Mouse (Mus musculus) ES-E14 (cell line): ENCODE measurements around the gene Arhgef25. TPM values are rescaled to one million over a fixed set of nuclear protein-coding genes. Genes with fewer than 3 reads are reported as not detected.

ENCODE experiments used
- DNase-seq: peaks from one replicate; pipeline ENCODE4 v3.0.0-alpha.2; 2013; ENCODE audit warnings: low read depth, low spot score
- H3K27ac ChIP-seq: 2 replicates; pipeline ENCODE4 v1.5.1; 2012; ENCODE audit warnings: low read depth, mild to moderate bottlenecking, low read length, moderate library complexity, mixed read lengths; ENCODE audit not compliant: poor library complexity, insufficient read depth, severe bottlenecking
- H3K36me3 ChIP-seq: 2 replicates; pipeline ENCODE4 v1.6.1; 2012; ENCODE audit warnings: mild to moderate bottlenecking, low read length, moderate library complexity, mixed read lengths; ENCODE audit not compliant: control insufficient read depth, poor library complexity, insufficient read depth, severe bottlenecking
- H3K4me1 ChIP-seq, 2 experiments: fragments of 150-350 bp in 1 of 2; sonication (generic) in 1 of 2; 2 replicates each; pipeline ENCODE4 v1.6.1; 2012; ENCODE audit warnings: low read length in 2 of 2, mild to moderate bottlenecking in 1 of 2, mixed read lengths in 1 of 2; ENCODE audit not compliant: control insufficient read depth in 2 of 2, insufficient read depth in 2 of 2, poor library complexity in 1 of 2
- H3K4me3 ChIP-seq, 2 experiments: fragments of 150-350 bp in 1 of 2; sonication (generic) in 1 of 2; 2 replicates each; pipeline ENCODE4 v1.5.1; 2012; ENCODE audit warnings: low read length in 2 of 2, low read depth in 1 of 2, mild to moderate bottlenecking in 1 of 2, mixed read lengths in 1 of 2; ENCODE audit not compliant: insufficient read depth in 1 of 2, poor library complexity in 1 of 2, severe bottlenecking in 1 of 2
- H3K9ac ChIP-seq: 2 replicates; pipeline ENCODE4 v1.6.1; 2012; ENCODE audit warnings: low read depth, mild to moderate bottlenecking, low read length, mixed read lengths; ENCODE audit not compliant: poor library complexity, insufficient read depth, severe bottlenecking
- H3K9me3 ChIP-seq: fragments of 150-350 bp; sonication (generic); 2 replicates; pipeline ENCODE4 v1.6.1; 2012; ENCODE audit warnings: low read depth, mild to moderate bottlenecking, low read length; ENCODE audit not compliant: control insufficient read depth, insufficient read depth
- CHD2 ChIP-seq: IDR thresholded peaks from 2 replicates; pipeline ENCODE4 v1.6.1; 2014; ENCODE audit warnings: mild to moderate bottlenecking, low read depth, low read length, inconsistent platforms
- HCFC1 ChIP-seq: IDR thresholded peaks from 2 replicates; pipeline ENCODE4 v1.6.1; 2012; ENCODE audit warnings: low read length, inconsistent platforms, borderline replicate concordance; ENCODE audit not compliant: insufficient read depth
- MAFK ChIP-seq: IDR thresholded peaks from 2 replicates; pipeline ENCODE4 v1.6.1; 2014; ENCODE audit warnings: mild to moderate bottlenecking, low read depth, low read length, inconsistent platforms; ENCODE audit not compliant: insufficient read depth
- ZC3H11A ChIP-seq: IDR thresholded peaks from 2 replicates; pipeline ENCODE4 v1.6.1; 2012; ENCODE audit warnings: low read depth, mild to moderate bottlenecking, inconsistent platforms, low read length, borderline replicate concordance
- ZNF384 ChIP-seq: IDR thresholded peaks from 2 replicates; pipeline ENCODE4 v1.6.1; 2012; ENCODE audit warnings: low read depth, low read length, inconsistent platforms
- in situ Hi-C, 2 experiments: fragments of 600-800 bp; cut with MboI; formaldehyde crosslinking; loops; one replicate each; pipeline ENCODE4 v1.15.1; 2025; ENCODE audit warnings: low sequenced_read_pairs in 2 of 2, inconsistent platforms in 1 of 2; ENCODE audit not compliant: unreplicated experiment in 2 of 2
- total RNA-seq: library from RNA; depleted of rRNA; stranded (reverse); fragments of 300-350 nt; gene quantifications from 2 replicates; pipeline ENCODE4 v1.2.3, GENCODE M21; 2012

Arhgef25 gene
- total RNA-seq, 1 experiment: 39.2 TPM

GRCm38 (mm10) chr10:127141500-127141899, 48.4 kb downstream of the Arhgef25 start:
- H3K4me1 ChIP-seq: peaks cover 3 to 11% of the 10 kb centered on the region in 2 experiments; a peak in 1 of 4 replicates
- DNase-seq: no peak
- TF ChIP-seq ZNF384: no peak
- TF ChIP-seq CHD2: no peak
- no peak for TF ChIP-seq MAFK
- no peak for TF ChIP-seq HCFC1
- no peak for TF ChIP-seq ZC3H11A
- no peak overlapping the region for H3K27ac ChIP-seq
- H3K4me3 ChIP-seq: no peak overlapping the region
- in situ Hi-C loops: no loop called here
- H3K9ac ChIP-seq: no peak overlapping the region
- no peaks in the 10 kb centered on the region for H3K36me3 ChIP-seq
- no peaks in the 10 kb centered on the region for H3K9me3 ChIP-seq

GRCm38 (mm10) chr10:127140971-127141370, 48.9 kb downstream of the Arhgef25 start:
- Histone ChIP-seq H3K27ac (no peak overlapping the region), H3K9me3 (no peaks in the 10 kb centered on the region), H3K4me3 (no peak overlapping the region), H3K36me3 (no peaks in the 10 kb centered on the region), H3K9ac (no peak overlapping the region), H3K4me1 (peaks cover 3 to 11% of the 10 kb centered on the region in 2 experiments; a peak in 1 of 4 replicates)
- TF ChIP-seq ZNF384: no peak
- TF ChIP-seq MAFK: no peak
- TF ChIP-seq CHD2: no peak
- no peak for TF ChIP-seq HCFC1
- TF ChIP-seq ZC3H11A: no peak
- in situ Hi-C loops: no loop called here
- DNase-seq: no peak

GRCm38 (mm10) chr10:127138328-127139141, 51.3 kb downstream of the Arhgef25 start:
- no peak for DNase-seq
- Histone ChIP-seq H3K27ac (no peak overlapping the region), H3K9me3 (no peaks in the 10 kb centered on the region), H3K4me1 (peaks cover 3 to 14% of the 10 kb centered on the region in 2 experiments; a peak in 1 of 4 replicates), H3K4me3 (no peak overlapping the region), H3K36me3 (no peaks in the 10 kb centered on the region), H3K9ac (no peak overlapping the region)
- in situ Hi-C loops: no loop called here
- no peak for TF ChIP-seq ZC3H11A
- no peak for TF ChIP-seq ZNF384
- TF ChIP-seq MAFK: no peak
- TF ChIP-seq HCFC1: no peak
- TF ChIP-seq CHD2: no peak

- no peaks in the 10 kb centered on the region for H3K9me3 ChIP-seq
- no peak overlapping the region for H3K9ac ChIP-seq
- no peak overlapping the region for H3K27ac ChIP-seq
- H3K4me1 ChIP-seq: peaks cover 3 to 14% of the 10 kb centered on the region in 2 experiments; a peak in 1 of 4 replicates
- in situ Hi-C loops: no loop called here
- no peaks in the 10 kb centered on the region for H3K36me3 ChIP-seq
- no peak overlapping the region for H3K4me3 ChIP-seq
- TF ChIP-seq CHD2 (no peak), HCFC1 (no peak), ZC3H11A (no peak), MAFK (no peak), ZNF384 (no peak)
- DNase-seq: no peak
These were observed 52.0 kb downstream of the Arhgef25 start for GRCm38 (mm10) chr10:127137896-127138295.

- DNase-seq: no peak
- in situ Hi-C loops: no loop called here
- TF ChIP-seq MAFK (no peak), ZC3H11A (no peak), CHD2 (no peak), HCFC1 (no peak), ZNF384 (no peak)
- Histone ChIP-seq H3K4me3 (no peak overlapping the region), H3K9me3 (no peaks in the 10 kb centered on the region), H3K4me1 (peaks cover 3 to 12% of the 10 kb centered on the region in 2 experiments; a peak in 1 of 4 replicates), H3K36me3 (no peaks in the 10 kb centered on the region), H3K9ac (no peak overlapping the region), H3K27ac (no peak overlapping the region)
These were observed 53.4 kb downstream of the Arhgef25 start for GRCm38 (mm10) chr10:127136510-127136909.
